Mouse (Mus musculus) CH12.LX (cell line): ENCODE results near the gene Bsn. TPM values are rescaled to one million over a fixed set of nuclear protein-coding genes. Genes with fewer than 3 reads are reported as not detected.

Source experiments
- DNase-seq: peaks from one replicate; pipeline ENCODE4 v3.0.0-alpha.2; 2013; ENCODE audit errors: extremely low read depth
- H3K27ac ChIP-seq: 2 replicates; pipeline ENCODE4 v1.5.1; 2012; ENCODE audit warnings: low read depth, mild to moderate bottlenecking, control low read depth, moderate library complexity; ENCODE audit not compliant: insufficient read depth
- H3K27me3 ChIP-seq: replicated peaks from 2 replicates; pipeline ENCODE3; 2012; ENCODE audit warnings: inconsistent platforms
- H3K36me3 ChIP-seq, 2 experiments: replicated peaks in 1 of 2; 2 replicates each; pipeline versions ENCODE3 to v1.6.1; 2012; ENCODE audit warnings: inconsistent platforms in 1 of 2, low read length in 1 of 2, mild to moderate bottlenecking in 1 of 2, mixed read lengths in 1 of 2, moderate library complexity in 1 of 2; ENCODE audit not compliant: control insufficient read depth in 1 of 2, insufficient read depth in 1 of 2
- H3K4me1 ChIP-seq, 2 experiments: 2 replicates each; pipeline ENCODE4 v1.6.1; 2012; ENCODE audit warnings: inconsistent platforms in 1 of 2, moderate library complexity in 1 of 2; ENCODE audit not compliant: insufficient read depth in 2 of 2, control insufficient read depth in 1 of 2
- H3K4me2 ChIP-seq: 2 replicates; pipeline ENCODE4 v1.6.1; 2012; ENCODE audit warnings: low read depth, mild to moderate bottlenecking, control low read depth; ENCODE audit not compliant: poor library complexity, insufficient read depth, severe bottlenecking
- H3K4me3 ChIP-seq, 3 experiments: fragments of 150-350 bp in 1 of 3; sonication (generic) in 1 of 3; replicated peaks in 1 of 3; 2 replicates each; pipeline versions ENCODE3 to v1.5.1; 2011 to 2012; ENCODE audit warnings: low read depth in 2 of 3, low read length in 2 of 3, mild to moderate bottlenecking in 2 of 3, moderate library complexity in 2 of 3, control low read depth in 1 of 3, improper control_type of control experiment in 1 of 3, inconsistent platforms in 1 of 3, mixed read lengths in 1 of 3; ENCODE audit not compliant: poor library complexity in 1 of 3
- H3K79me2 ChIP-seq: replicated peaks from 2 replicates; pipeline ENCODE4 v1.6.1; 2012; ENCODE audit warnings: mild to moderate bottlenecking, moderate library complexity; ENCODE audit not compliant: control insufficient read depth, poor library complexity, insufficient read depth, severe bottlenecking; ENCODE audit errors: extremely low read depth
- H3K9ac ChIP-seq: 2 replicates; pipeline ENCODE4 v1.6.1; 2012; ENCODE audit warnings: low read depth, mild to moderate bottlenecking, control low read depth, moderate library complexity; ENCODE audit not compliant: insufficient read depth
- H3K9me3 ChIP-seq: replicated peaks from 2 replicates; pipeline ENCODE3; 2012; ENCODE audit warnings: low read length, inconsistent platforms, mixed read lengths
- BHLHE40 ChIP-seq: IDR thresholded peaks from 2 replicates; pipeline ENCODE4 v1.6.1; 2011; ENCODE audit warnings: mild to moderate bottlenecking, low read depth, low read length, improper control_type of control experiment
- CTCF ChIP-seq, 2 experiments: IDR thresholded peaks in 1 of 2; conservative IDR thresholded peaks in 1 of 2; 2 replicates each; pipeline ENCODE4 v1.5.1; 2011 to 2012; ENCODE audit warnings: low read depth in 2 of 2, low read length in 2 of 2, improper control_type of control experiment in 1 of 2, inconsistent platforms in 1 of 2, mild to moderate bottlenecking in 1 of 2, moderate library complexity in 1 of 2
- ELF1 ChIP-seq: IDR thresholded peaks from 2 replicates; pipeline ENCODE4 v1.6.1; 2014; ENCODE audit warnings: low read depth, mild to moderate bottlenecking, inconsistent platforms, low read length, improper control_type of control experiment
- ETS1 ChIP-seq: conservative IDR thresholded peaks from 2 replicates; pipeline ENCODE4 v1.6.1; 2012; ENCODE audit warnings: low read depth, mild to moderate bottlenecking, inconsistent platforms, low read length, improper control_type of control experiment, moderate library complexity
- HCFC1 ChIP-seq: IDR thresholded peaks from 2 replicates; pipeline ENCODE4 v1.6.1; 2012; ENCODE audit warnings: low read depth, mild to moderate bottlenecking, inconsistent platforms, low read length, improper control_type of control experiment
- MAFK ChIP-seq: IDR thresholded peaks from 2 replicates; pipeline ENCODE4 v1.6.1; 2011; ENCODE audit warnings: low read length, improper control_type of control experiment; ENCODE audit not compliant: insufficient replicate concordance
- MAX ChIP-seq: IDR thresholded peaks from 2 replicates; pipeline ENCODE4 v1.6.1; 2011; ENCODE audit warnings: low read length, improper control_type of control experiment
- MXI1 ChIP-seq: IDR thresholded peaks from 2 replicates; pipeline ENCODE4 v1.6.1; 2011; ENCODE audit warnings: mild to moderate bottlenecking, low read depth, low read length, improper control_type of control experiment
- MYC ChIP-seq: IDR thresholded peaks from 2 replicates; pipeline ENCODE4 v1.6.1; 2011; ENCODE audit warnings: low read depth, mild to moderate bottlenecking, improper control_type of control experiment, low read length
- POLR2A ChIP-seq: IDR thresholded peaks from 2 replicates; pipeline ENCODE4 v1.6.1; 2011; ENCODE audit warnings: low read depth, mild to moderate bottlenecking, improper control_type of control experiment, low read length
- RAD21 ChIP-seq: IDR thresholded peaks from 2 replicates; pipeline ENCODE4 v1.6.1; 2011; ENCODE audit warnings: low read depth, mild to moderate bottlenecking, low read length, improper control_type of control experiment, moderate library complexity
- RCOR1 ChIP-seq: conservative IDR thresholded peaks from 2 replicates; pipeline ENCODE4 v1.6.1; 2012; ENCODE audit warnings: low read depth, mild to moderate bottlenecking, inconsistent platforms, low read length, improper control_type of control experiment
- SIN3A ChIP-seq: IDR thresholded peaks from 2 replicates; pipeline ENCODE4 v1.6.1; 2012; ENCODE audit warnings: low read length, improper control_type of control experiment, inconsistent platforms
- TCF12 ChIP-seq: IDR thresholded peaks from 2 replicates; pipeline ENCODE4 v1.6.1; 2014; ENCODE audit warnings: low read depth, mild to moderate bottlenecking, inconsistent platforms, low read length, improper control_type of control experiment
- USF1 ChIP-seq: IDR thresholded peaks from 2 replicates; pipeline ENCODE4 v1.6.1; 2014; ENCODE audit warnings: low read depth, mild to moderate bottlenecking, inconsistent platforms, low read length, improper control_type of control experiment
- USF2 ChIP-seq: conservative IDR thresholded peaks from 2 replicates; pipeline ENCODE4 v1.6.1; 2011; ENCODE audit warnings: low read depth, low read length, improper control_type of control experiment
- ZNF384 ChIP-seq: IDR thresholded peaks from 2 replicates; pipeline ENCODE4 v1.6.1; 2012; ENCODE audit warnings: low read depth, low read length, improper control_type of control experiment, inconsistent platforms
- dilution Hi-C: fragments of 300-500 bp; cut with MboI; formaldehyde crosslinking; loops from 2 replicates; pipeline ENCODE4 v1.14.3; 2020; ENCODE audit warnings: low sequenced_read_pairs; ENCODE audit not compliant: extremely low pct_unique_long_range_greater_than_20kb, extremely low pct_ligation_motif_present
- in situ Hi-C: fragments of 300-500 bp; cut with MboI; formaldehyde crosslinking; loops from 3 replicates; pipeline ENCODE4 v1.14.3; 2019; ENCODE audit warnings: low sequenced_read_pairs, low pct_ligation_motif_present, low pct_unique_long_range_greater_than_20kb, mixed read lengths
- polyA plus RNA-seq: library from polyadenylated mRNA; unstranded; fragments of >175 nt; gene quantifications from 2 replicates; pipeline ENCODE4 v1.2.1, GENCODE M21; 2012; ENCODE audit warnings: low read depth; ENCODE audit not compliant: insufficient read length
- total RNA-seq, 2 experiments: library from RNA; depleted of rRNA; stranded (reverse); fragments of 300-350 nt in 1 of 2; fragments of >200 nt in 1 of 2; gene quantifications; 2 replicates each; pipeline ENCODE4 v1.2.3; 2012 to 2014

Bsn gene
- total and polyA plus RNA-seq, 3 experiments: 3.6 to 7.8 (median 4.4) TPM

DNA sequence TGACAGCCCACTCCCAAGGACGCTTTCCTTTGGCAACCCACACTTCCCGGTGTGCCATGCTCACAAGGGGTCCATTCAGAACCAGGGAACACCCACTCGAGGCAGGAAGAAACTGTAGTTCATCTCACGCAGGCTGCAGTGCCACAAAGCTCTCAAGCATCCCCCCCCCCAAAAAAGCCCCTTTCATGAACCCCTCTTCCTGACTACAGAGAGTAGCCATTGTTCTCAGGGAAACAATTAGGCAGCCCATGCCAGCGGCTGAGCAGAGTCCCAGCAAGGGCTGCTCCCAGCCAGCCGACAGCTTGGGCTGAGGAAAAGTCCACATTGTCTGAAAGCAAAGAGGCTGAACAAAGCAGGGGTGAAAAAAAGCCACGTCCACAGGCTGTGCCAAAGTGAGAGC lies 22.9 kb upstream of the Bsn start:
- no peak for DNase-seq
- in situ Hi-C loops: no loop called here
- Histone ChIP-seq H3K4me2 (no peak overlapping the region), H3K9ac (no peak overlapping the region), H3K79me2 (no peaks in the 10 kb centered on the region), H3K27me3 (no peaks in the 10 kb centered on the region), H3K27ac (no peak overlapping the region), H3K4me1 (peaks cover 5 to 19% of the 10 kb centered on the region in 2 experiments), H3K9me3 (no peaks in the 10 kb centered on the region), H3K4me3 (no peak overlapping the region), H3K36me3 (peaks cover 11 to 23% of the 10 kb centered on the region in 2 experiments)
- TF ChIP-seq MAX (no peak), MYC (no peak), ELF1 (no peak), RAD21 (no peak), HCFC1 (no peak), POLR2A (no peak), SIN3A (no peak), USF1 (no peak), MXI1 (no peak), ZNF384 (no peak), CTCF (conservative IDR thresholded peaks at IDR 0.05 in 1 of 2, IDR thresholded peaks at IDR 0.05 in 1 of 2; ENCODE audit: low read depth in 2 of 2, low read length in 2 of 2) (no peak)
- dilution Hi-C loops: no loop called here

DNA sequence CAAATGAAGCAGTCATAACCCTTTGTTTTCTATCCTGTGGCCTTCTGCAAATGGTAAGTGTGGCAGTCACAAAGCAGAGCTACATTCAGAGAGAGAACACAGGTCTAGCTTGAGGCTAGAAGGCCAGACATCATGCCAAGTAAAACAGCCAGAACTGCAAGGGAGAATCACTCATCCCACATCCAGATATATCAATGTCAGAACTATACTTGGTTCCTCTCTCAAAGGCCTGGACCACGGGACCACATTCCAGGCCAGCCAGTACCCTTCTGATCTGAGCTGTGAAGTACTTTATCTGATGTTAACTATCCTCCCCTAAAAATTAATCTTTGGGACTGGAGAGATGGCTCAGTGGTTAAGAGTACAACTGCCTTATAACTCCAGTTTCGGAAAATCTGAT lies 22.2 kb upstream of the Bsn start:
- H3K9ac ChIP-seq: no peak overlapping the region
- TF ChIP-seq USF2: no peak
- TF ChIP-seq ELF1: no peak
- no peak for TF ChIP-seq ETS1
- TF ChIP-seq BHLHE40: no peak
- no peak for TF ChIP-seq USF1
- no peak for TF ChIP-seq MAFK
- TF ChIP-seq TCF12: no peak
- dilution Hi-C loops: no loop called here

DNA sequence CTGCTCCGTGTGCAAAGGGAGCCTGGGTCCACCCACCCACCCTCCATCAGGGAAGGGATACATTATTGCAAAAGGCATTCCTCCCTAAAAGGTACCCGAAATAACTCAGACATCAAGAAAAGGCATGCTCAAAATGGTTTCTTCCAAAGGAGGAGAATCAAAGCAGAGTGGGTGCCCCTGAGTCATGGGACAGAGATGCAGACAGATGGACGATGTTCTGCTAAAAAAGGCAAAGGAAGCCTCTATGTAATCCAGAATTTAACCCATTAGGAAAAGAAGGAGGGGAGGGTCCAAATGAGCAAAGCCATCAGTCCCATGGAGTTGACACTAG lies 15.4 kb upstream of the Bsn start:
- no peak overlapping the region for H3K4me3 ChIP-seq
- H3K9ac ChIP-seq: no peak overlapping the region
- TF ChIP-seq TCF12 (no peak), MYC (no peak), RCOR1 (no peak)
- TF ChIP-seq, all 38 proteins: peak for 0
- dilution Hi-C loops (no loop called here), in situ Hi-C loops (no loop called here)
- no peak for DNase-seq
- peaks cover under 1 to 23% of the 10 kb centered on the region in 2 experiments; a peak in 3 of 4 replicates for H3K4me1 ChIP-seq
- H3K27ac ChIP-seq: no peak overlapping the region
- no peaks in the 10 kb centered on the region for H3K27me3 ChIP-seq
- H3K9me3 ChIP-seq: peaks cover 2% of the 10 kb centered on the region
- H3K4me2 ChIP-seq: no peak overlapping the region
- H3K36me3 ChIP-seq: peaks cover 13 to 31% of the 10 kb centered on the region in 2 experiments
- H3K79me2 ChIP-seq: no peaks in the 10 kb centered on the region

More for the DNA sequence above, 22.2 kb upstream of the Bsn start:
- peaks cover 13 to 27% of the 10 kb centered on the region in 2 experiments for H3K36me3 ChIP-seq
- no peaks in the 10 kb centered on the region for H3K27me3 ChIP-seq
- no peaks in the 10 kb centered on the region for H3K79me2 ChIP-seq
- H3K9me3 ChIP-seq: no peaks in the 10 kb centered on the region
- no peak overlapping the region for H3K4me3 ChIP-seq
- DNase-seq: no peak
- in situ Hi-C loops: no loop called here
- no peak overlapping the region for H3K27ac ChIP-seq
- H3K4me1 ChIP-seq: peaks cover 0 to 12% of the 10 kb centered on the region in 2 experiments; a peak in 2 of 4 replicates
- H3K4me2 ChIP-seq: no peak overlapping the region
